In the genomic region with DNA sequence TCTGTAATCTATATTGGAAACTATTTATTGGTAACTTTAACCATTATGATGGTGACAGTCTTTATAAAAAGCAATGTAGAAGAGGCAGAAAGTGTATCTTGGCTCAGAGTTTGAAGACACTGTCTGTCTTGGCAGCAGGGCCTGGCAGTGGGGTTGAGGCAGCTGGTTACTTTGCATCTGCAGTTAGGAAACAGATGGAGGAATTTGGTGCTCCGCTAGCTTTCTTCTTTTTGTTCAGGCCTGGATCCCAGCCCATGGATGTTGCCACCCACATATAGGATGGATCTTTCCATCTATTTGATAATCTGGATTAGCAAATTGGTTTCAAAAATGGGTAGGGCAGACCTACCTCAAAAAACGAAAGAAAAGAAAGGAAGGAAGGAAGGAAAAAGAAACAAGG, we compare ENCODE assay signal across 21 mouse cellular contexts. TPM values are rescaled to one million over a fixed set of nuclear protein-coding genes. Genes with fewer than 3 reads are reported as not detected.
DNase-seq lines count a peak whose midpoint lies in the region; ATAC-seq lines count a peak whose summit lies in the region.
"Had no signal": no experiment of that assay in that cellular context is flagged by ENCODE, and none has a peak within 500 bp of the region (broad histone marks: within the 10 kb centered on the region; RNA-seq: fewer than 3 reads in every experiment).

No protein-coding gene starts in this region.

- H3K27me3 ChIP-seq in hindbrain, embryonic 13.5 days: no peaks in the 10 kb centered on the region
- H3K27me3 ChIP-seq: lung, embryonic 15.5 days; megakaryocyte, embryonic 14.5 days had no signal

- WGBS in hindbrain, embryonic 13.5 days: 86% methylated on average over 2 of the region's 2 CpGs

- H3K4me2 ChIP-seq in hindbrain, embryonic 13.5 days: no peak overlapping the region
- H3K4me2 ChIP-seq: hindbrain, embryonic 14.5 days; lung, embryonic 15.5 days had no signal

- no peak overlapping the region for H3K9ac ChIP-seq in hindbrain, embryonic 13.5 days
- H3K9ac ChIP-seq: hindbrain, embryonic 14.5 days; lung, embryonic 15.5 days had no signal

- ATAC-seq in frontal cortex, adult (ENCODE audit: low TSS enrichment): peak; percentile 94
- no peak for ATAC-seq in hindbrain, embryonic 13.5 days (ENCODE audit: low FRiP score)

- H3K36me3 ChIP-seq in hindbrain, embryonic 13.5 days: peaks cover 88% of the 10 kb centered on the region

- no peaks in the 10 kb centered on the region for H3K9me3 ChIP-seq in hindbrain, embryonic 13.5 days
- H3K9me3 ChIP-seq: lung, embryonic 15.5 days; megakaryocyte, embryonic 14.5 days had no signal

- H3K27ac ChIP-seq in hindbrain, embryonic 13.5 days: no peak overlapping the region
- H3K27ac ChIP-seq: hindbrain, embryonic 14.5 days; lung, embryonic 15.5 days; stomach, postnatal 0 days had no signal

- H3K4me1 ChIP-seq in hindbrain, embryonic 13.5 days (replicated peaks): no peaks in the 10 kb centered on the region
- H3K4me1 ChIP-seq: lung, embryonic 15.5 days; megakaryocyte, embryonic 14.5 days had no signal

- no peak overlapping the region for H3K4me3 ChIP-seq in hindbrain, embryonic 13.5 days
- H3K4me3 ChIP-seq: lung, embryonic 15.5 days; megakaryocyte, embryonic 14.5 days; myocyte had no signal

- no peak for DNase-seq in frontal cortex, postnatal 10 days (ENCODE audit: low spot score in 2 of 2)
- DNase-seq in layer of hippocampus, adult 11-12 months (ENCODE audit: low spot score): peak; percentile 68
- DNase-seq in left cerebral cortex, adult 11 months (ENCODE audit: low spot score): peak; percentile 32
- DNase-seq in right cerebral cortex, postnatal 14 days: peak; percentile 28
- DNase-seq in gastrocnemius, postnatal 25 days: no peak
- no peak for DNase-seq in heart, adult 11 months
- DNase-seq: B cell, adult 2 months; cerebellum, postnatal 25 days; kidney, adult 11 months; kidney, postnatal 36 days; liver; thymus, postnatal 4 days had no signal

RNA-seq across cellular contexts. Expression of gene Uqcrc2, which starts 12.9 kb away (rescaled TPM):
- total RNA-seq in gastrocnemius, postnatal 25 days (2021): 100 to 1,000 TPM; 519 to 547 TPM
- 206 and 208 TPM in 2 replicates for polyA plus RNA-seq in hindbrain, embryonic 13.5 days (2015; fragmentation: Nextera tagmentation; extraction: Ambion mirVana)

RNA-seq across cellular contexts. Expression of gene Pdzd9, which starts 22.3 kb away (rescaled TPM):
- not detected for total RNA-seq in gastrocnemius, postnatal 25 days (2021)
- 0.54 and 0.57 TPM in 2 replicates for polyA plus RNA-seq in hindbrain, embryonic 13.5 days (2015; fragmentation: Nextera tagmentation; extraction: Ambion mirVana)
- total RNA-seq: adrenal gland, adult 18-20 months; granulocyte monocyte progenitor cell, adult 5-6 weeks had no signal

RNA-seq across cellular contexts. Expression of gene Mosmo, which starts 29.6 kb away (rescaled TPM):
- total RNA-seq in gastrocnemius, postnatal 25 days (2021): 10 to 100 TPM; 20.2 to 20.7 TPM
- 12.9 and 13.4 TPM in 2 replicates for polyA plus RNA-seq in hindbrain, embryonic 13.5 days (2015; fragmentation: Nextera tagmentation; extraction: Ambion mirVana)

Comparison
In these comparisons a context has a peak if more than half of its experiments do, and no peak if none do; other contexts are left out.
1. DNase-seq: peak in layer of hippocampus, adult 11-12 months (single experiment), left cerebral cortex, adult 11 months (single experiment) and right cerebral cortex, postnatal 14 days (single experiment); none in frontal cortex, postnatal 10 days (0 of 2), gastrocnemius, postnatal 25 days (single experiment) and heart, adult 11 months (single experiment).